Mouse (Mus musculus) E14TG2a.4 (cell line): Measurements from ENCODE around the gene Smarce1.

ENCODE experiments used
- H3K27me3 ChIP-seq: 2 replicates; pipeline ENCODE4 v1.6.1; 2014; ENCODE audit warnings: low read length, control low read depth; ENCODE audit not compliant: insufficient read depth
- H3K36me3 ChIP-seq: 2 replicates; pipeline ENCODE4 v1.6.1; 2014; ENCODE audit warnings: low read length, control low read depth; ENCODE audit not compliant: insufficient read depth
- H3K4me1 ChIP-seq: replicated peaks from 2 replicates; pipeline ENCODE4 v1.6.1; 2014; ENCODE audit warnings: low read depth, low read length, control low read depth
- H3K4me3 ChIP-seq: replicated peaks from 2 replicates; pipeline ENCODE4 v1.5.1; 2014; ENCODE audit warnings: mild to moderate bottlenecking, low read length
- H3K9me3 ChIP-seq: 2 replicates; pipeline ENCODE4 v1.6.1; 2014; ENCODE audit warnings: low read length, control low read depth
- CTCF ChIP-seq: conservative IDR thresholded peaks from 2 replicates; pipeline ENCODE4 v1.5.1; 2014; ENCODE audit warnings: low read length
- NANOG ChIP-seq: IDR thresholded peaks from 2 replicates; pipeline ENCODE4 v1.6.1; 2014; ENCODE audit warnings: borderline replicate concordance, low read length, mixed read lengths
- POU5F1 ChIP-seq: IDR thresholded peaks from 2 replicates; pipeline ENCODE4 v1.6.1; 2014; ENCODE audit warnings: low read length, borderline replicate concordance

The Smarce1 gene

DNA sequence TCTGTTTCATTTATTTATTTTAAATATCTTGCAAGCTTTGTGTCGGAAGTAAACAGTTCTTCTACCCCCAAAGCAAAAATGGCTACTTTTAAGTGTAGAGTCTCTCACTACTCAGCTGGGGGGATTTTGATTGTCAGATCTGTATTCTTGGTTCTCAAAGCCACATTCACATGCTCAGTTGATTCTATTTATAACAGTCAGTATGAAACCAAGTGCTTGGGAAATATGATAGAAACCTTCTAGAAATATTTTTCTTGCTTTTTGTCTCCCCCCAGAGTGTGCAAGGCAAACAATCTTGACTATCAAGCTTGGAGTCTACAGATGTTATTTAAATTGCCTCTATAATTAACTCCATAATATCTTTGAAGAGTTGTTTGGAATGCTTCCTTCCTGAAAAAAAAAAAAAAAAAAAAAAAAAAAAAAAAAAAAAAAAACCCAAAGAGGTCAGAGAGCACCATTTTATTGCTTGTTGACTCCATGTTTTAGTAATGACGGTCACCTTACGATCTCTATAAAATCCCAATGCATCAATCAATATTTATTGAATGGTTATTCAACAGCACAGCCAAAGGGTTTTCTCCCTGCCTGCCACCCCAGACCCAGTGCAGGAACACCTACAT lies 12.5 kb upstream of the Smarce1 start:
- no peaks in the 10 kb centered on the region for H3K36me3 ChIP-seq
- H3K4me3 ChIP-seq: peak overlapping the region; percentile 42
- peaks cover 53% of the 10 kb centered on the region for H3K4me1 ChIP-seq
- no peaks in the 10 kb centered on the region for H3K27me3 ChIP-seq
- TF ChIP-seq CTCF: no peak
- H3K9me3 ChIP-seq: no peaks in the 10 kb centered on the region

DNA sequence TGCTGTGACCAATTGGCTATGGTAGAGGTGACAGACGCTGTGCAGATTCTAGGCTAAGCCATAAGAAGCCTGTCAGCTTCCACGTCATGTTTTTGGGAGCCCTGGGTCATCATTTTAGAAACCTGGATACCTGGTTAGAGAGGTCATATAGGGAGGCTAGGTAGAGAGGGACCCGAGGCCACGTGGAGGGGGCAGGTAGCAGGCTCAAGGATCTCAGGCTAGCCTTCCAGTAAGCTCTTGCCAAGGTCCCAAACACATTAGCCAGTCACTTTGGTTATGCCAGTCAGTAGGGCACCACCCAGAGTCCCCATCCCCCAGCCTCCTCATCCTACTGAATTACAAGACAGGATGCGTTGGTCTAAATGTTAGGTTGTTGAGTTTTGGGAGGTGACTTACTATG lies 11.2 kb upstream of the Smarce1 start:
- H3K36me3 ChIP-seq: no peaks in the 10 kb centered on the region
- no peak overlapping the region for H3K4me3 ChIP-seq
- peaks cover 41% of the 10 kb centered on the region for H3K4me1 ChIP-seq
- TF ChIP-seq CTCF (no peak), NANOG (no peak), POU5F1 (no peak)
- H3K27me3 ChIP-seq: no peaks in the 10 kb centered on the region
- no peaks in the 10 kb centered on the region for H3K9me3 ChIP-seq

- Histone ChIP-seq H3K36me3 (no peaks in the 10 kb centered on the region), H3K9me3 (no peaks in the 10 kb centered on the region), H3K4me1 (peaks cover 14% of the 10 kb centered on the region), H3K27me3 (no peaks in the 10 kb centered on the region), H3K4me3 (no peak overlapping the region)
- no peak for TF ChIP-seq POU5F1
- TF ChIP-seq NANOG: no peak
- no peak for TF ChIP-seq CTCF
These were observed 7.7 kb upstream of the Smarce1 start for GRCm38 (mm10) chr11:99238468-99238867.

DNA sequence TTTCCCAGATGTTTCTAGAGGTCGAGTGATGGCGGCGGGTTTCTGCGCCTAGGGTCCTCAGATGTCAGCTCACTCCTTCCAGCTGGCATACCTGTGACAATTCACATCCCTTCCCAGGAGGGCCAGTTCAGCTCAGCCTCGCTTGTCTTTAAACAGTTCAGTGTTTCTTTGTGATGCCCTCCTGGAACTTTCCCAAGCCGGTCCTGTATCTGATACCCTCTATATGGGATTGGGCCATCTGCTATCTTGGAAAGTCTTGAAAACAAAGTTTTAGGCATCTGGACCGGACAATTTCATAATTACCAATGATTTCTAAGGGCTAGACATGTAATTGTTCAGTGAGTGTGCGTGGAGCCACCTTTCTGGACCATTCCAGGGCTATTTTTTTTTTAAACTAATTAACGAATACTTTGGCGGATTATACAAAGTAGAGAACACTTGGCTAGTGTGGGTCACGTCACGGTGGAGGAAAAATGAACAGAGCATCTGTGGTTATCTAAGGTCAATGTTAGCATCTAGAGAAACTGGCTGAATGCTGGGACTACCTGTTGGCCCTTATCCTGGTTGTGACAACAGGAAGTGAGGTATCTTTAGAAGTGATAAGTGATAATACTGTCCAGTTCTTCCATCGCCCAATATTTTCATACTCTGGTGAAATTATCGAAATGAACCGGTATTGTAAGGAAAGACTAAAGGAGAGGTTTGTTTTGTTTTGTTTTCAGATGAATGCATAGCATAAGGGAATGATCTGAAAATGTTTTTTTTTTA lies 416 bp upstream of the Smarce1 start:
- TF ChIP-seq CTCF (no peak), POU5F1 (no peak), NANOG (no peak)
- Histone ChIP-seq H3K36me3 (peaks cover 20% of the 10 kb centered on the region), H3K4me1 (peaks cover 24% of the 10 kb centered on the region), H3K27me3 (no peaks in the 10 kb centered on the region), H3K4me3 (peak overlapping the region; percentile 89), H3K9me3 (no peaks in the 10 kb centered on the region)

DNA sequence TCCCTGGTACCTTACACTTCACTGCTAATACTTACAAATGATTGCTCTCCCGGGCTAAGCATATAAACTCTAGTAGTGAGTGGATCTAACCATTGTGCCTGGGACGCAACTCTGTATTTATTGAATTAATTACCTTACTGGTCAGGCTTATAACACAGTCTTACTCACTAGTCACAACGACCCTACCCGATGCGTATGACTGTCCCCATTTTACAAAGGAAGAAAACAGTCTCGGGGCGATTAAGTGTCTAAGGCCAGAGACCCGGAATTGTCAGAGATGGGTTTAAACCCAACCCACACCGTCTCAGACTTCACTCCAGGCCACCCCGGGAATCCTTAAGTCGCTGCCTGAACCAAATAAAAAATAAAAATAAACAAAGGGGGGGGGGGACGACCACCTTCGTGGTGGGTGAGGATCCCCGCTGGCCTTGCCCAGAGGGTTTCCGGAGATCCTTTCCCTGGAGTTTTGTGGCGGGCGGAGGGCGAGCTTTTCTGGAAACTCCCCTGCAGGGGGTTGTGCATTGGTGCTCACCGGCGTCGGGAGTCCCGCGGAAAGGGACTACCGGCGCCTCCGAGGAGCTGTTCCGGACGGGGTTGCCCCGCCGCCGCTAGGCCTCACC lies 1.1 kb downstream of the Smarce1 start:
- peak overlapping the region; percentile 89 for H3K4me3 ChIP-seq
- peaks cover 35% of the 10 kb centered on the region for H3K36me3 ChIP-seq
- peaks cover 24% of the 10 kb centered on the region for H3K4me1 ChIP-seq
- H3K9me3 ChIP-seq: no peaks in the 10 kb centered on the region
- TF ChIP-seq CTCF (no peak), NANOG (no peak), POU5F1 (no peak)
- H3K27me3 ChIP-seq: no peaks in the 10 kb centered on the region

- no peak for TF ChIP-seq POU5F1
- no peaks in the 10 kb centered on the region for H3K27me3 ChIP-seq
- H3K4me1 ChIP-seq: peaks cover 17% of the 10 kb centered on the region
- H3K36me3 ChIP-seq: peaks cover 65% of the 10 kb centered on the region
- no peaks in the 10 kb centered on the region for H3K9me3 ChIP-seq
- H3K4me3 ChIP-seq: no peak overlapping the region
These were observed 4.5 kb downstream of the Smarce1 start for GRCm38 (mm10) chr11:99226298-99226697.

DNA sequence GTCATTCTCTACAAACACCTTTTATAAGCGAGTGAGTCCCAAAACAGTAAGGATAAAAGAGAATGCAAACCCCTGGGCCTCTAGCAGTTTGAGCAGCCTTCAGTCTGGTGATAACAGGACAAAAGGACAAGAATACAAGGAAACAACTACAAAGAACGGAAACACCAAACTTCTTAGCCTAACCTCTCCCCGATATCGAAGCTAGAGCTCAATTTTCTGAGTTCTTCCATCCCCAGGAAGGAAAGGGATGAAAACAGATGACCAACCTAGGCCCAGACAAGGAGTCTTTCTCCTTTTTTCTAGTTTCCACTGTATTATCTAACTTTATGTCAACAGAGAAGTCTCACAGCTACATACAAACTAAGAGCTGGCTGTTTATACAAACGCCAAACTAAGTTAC lies 7.5 kb downstream of the Smarce1 start:
- H3K27me3 ChIP-seq: no peaks in the 10 kb centered on the region
- peaks cover 8% of the 10 kb centered on the region for H3K4me1 ChIP-seq
- no peak overlapping the region for H3K4me3 ChIP-seq
- peaks cover 92% of the 10 kb centered on the region for H3K36me3 ChIP-seq
- no peaks in the 10 kb centered on the region for H3K9me3 ChIP-seq
- TF ChIP-seq CTCF (no peak), NANOG (no peak), POU5F1 (no peak)

DNA sequence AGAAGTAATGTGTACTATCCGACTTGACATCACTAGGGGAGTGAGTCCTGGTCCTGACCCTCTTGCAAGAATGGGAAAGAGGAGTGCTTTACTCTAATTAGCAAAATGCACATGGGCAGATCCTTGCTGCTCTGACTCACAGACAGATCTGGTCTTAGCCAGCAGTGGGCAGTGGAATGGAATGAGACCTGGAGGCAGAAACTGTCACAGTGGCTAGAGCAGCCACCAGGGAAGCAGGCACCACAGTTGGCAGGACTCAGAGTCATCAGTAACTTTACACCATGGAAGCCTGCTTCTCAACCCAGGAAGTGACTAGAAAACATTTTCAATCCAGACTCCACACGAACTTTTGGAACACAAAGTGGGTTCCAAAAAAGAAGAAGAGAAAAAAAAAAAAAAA lies 9.0 kb downstream of the Smarce1 start:
- Histone ChIP-seq H3K9me3 (no peaks in the 10 kb centered on the region), H3K36me3 (peaks cover 93% of the 10 kb centered on the region), H3K4me3 (no peak overlapping the region), H3K4me1 (peaks cover 16% of the 10 kb centered on the region), H3K27me3 (no peaks in the 10 kb centered on the region)
- TF ChIP-seq CTCF (no peak), NANOG (no peak), POU5F1 (no peak)
